ENCODE assay signal across 8 mouse cellular contexts in the genomic region with DNA sequence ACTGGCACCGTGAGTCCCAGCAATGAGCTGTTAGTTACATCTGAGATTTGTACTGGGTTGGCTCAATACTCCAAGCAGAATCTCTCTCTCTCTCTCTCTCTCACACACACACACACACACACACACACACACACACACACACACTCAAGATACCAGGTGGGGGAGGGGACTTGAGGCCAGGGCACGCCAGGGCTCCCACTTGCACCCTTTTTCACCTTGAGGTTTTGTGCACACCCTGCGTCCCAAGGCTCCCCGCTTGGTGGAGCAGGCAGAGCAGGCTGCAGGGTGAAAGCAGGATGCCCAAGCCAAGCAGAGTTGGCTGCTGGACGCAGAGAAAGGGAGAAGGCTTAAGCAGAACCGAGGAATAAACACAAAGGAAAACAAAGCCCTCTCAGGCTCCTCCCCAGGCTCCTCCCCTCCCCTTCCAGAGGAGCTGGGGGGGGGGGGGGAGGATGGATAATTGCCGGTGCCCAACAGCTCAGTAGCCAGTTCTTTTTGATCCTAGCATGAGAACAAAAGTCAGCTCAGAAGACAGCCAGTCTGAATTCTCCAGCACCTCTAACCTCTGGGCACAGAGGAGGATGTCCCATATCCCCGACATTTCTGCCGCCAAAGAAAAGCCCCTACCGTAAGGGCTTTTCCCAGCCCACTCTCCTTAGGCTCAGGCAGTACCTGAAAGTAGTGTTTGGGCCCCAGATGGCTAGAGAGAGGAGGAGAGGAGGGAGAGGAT. TPM values are rescaled to one million over a fixed set of nuclear protein-coding genes. Genes with fewer than 3 reads are reported as not detected.
DNase-seq lines count a peak whose midpoint lies in the region; ATAC-seq and TF ChIP-seq lines count a peak whose summit lies in the region.

No protein-coding gene starts in this region.

- H3K9ac ChIP-seq in embryonic facial prominence, embryonic 12.5 days: peak overlapping the region; percentile 57
- no peak overlapping the region for H3K9ac ChIP-seq in lung, postnatal 0 days (replicated peaks; ENCODE audit: low read depth)
- H3K9ac ChIP-seq in stomach, embryonic 14.5 days (replicated peaks; ENCODE audit: low read depth, low read length): no peak overlapping the region; the same call in 1 of the 2 replicates

- H3K27ac ChIP-seq in spleen, adult 2 months (ENCODE audit: insufficient read depth, low read length): peak overlapping the region; percentile 71
- H3K27ac ChIP-seq in embryonic facial prominence, embryonic 12.5 days: peak overlapping the region; percentile 92
- H3K27ac ChIP-seq in lung, postnatal 0 days (ENCODE audit: low read length): 0 out of 2 replicates have a peak overlapping the region, but pooled peaks have one; percentile 43
- peak overlapping the region; percentile 61 for H3K27ac ChIP-seq in stomach, embryonic 14.5 days (ENCODE audit: low read length)

- TF ChIP-seq POLR2A in spleen, adult 2 months (IDR thresholded peaks at IDR 0.05; ENCODE audit: low read depth, low read length): no peak

- peaks cover 36% of the 10 kb centered on the region for H3K4me1 ChIP-seq in spleen, adult 2 months (ENCODE audit: control insufficient read depth, insufficient read depth, insufficient read length)
- H3K4me1 ChIP-seq in embryonic facial prominence, embryonic 12.5 days: peaks cover 31% of the 10 kb centered on the region
- peaks cover 3% of the 10 kb centered on the region for H3K4me1 ChIP-seq in lung, postnatal 0 days (ENCODE audit: insufficient read depth, low read depth, low read length)
- peaks cover 33% of the 10 kb centered on the region for H3K4me1 ChIP-seq in stomach, embryonic 14.5 days (ENCODE audit: control insufficient read depth, insufficient read depth, low read length)

- peak overlapping the region; percentile 59 for H3K4me2 ChIP-seq in embryonic facial prominence, embryonic 12.5 days (replicated peaks)
- peak overlapping the region; percentile 39 for H3K4me2 ChIP-seq in lung, postnatal 0 days (replicated peaks; ENCODE audit: low read depth, low read length)
- H3K4me2 ChIP-seq in stomach, embryonic 14.5 days (replicated peaks; ENCODE audit: low read depth, low read length): peak overlapping the region; percentile 38

- no peaks in the 10 kb centered on the region for H3K9me3 ChIP-seq in embryonic facial prominence, embryonic 12.5 days
- no peaks in the 10 kb centered on the region for H3K9me3 ChIP-seq in lung, postnatal 0 days (ENCODE audit: low read length)
- H3K9me3 ChIP-seq in stomach, embryonic 14.5 days (ENCODE audit: control insufficient read depth, low read depth, low read length): no peaks in the 10 kb centered on the region

- no peak for TF ChIP-seq EP300 in lung, postnatal 0 days (IDR thresholded peaks at IDR 0.05)

- 23% methylated on average over 10 of the region's 10 CpGs for WGBS in spleen, adult 2 months
- 3% methylated on average over 8 of the region's 10 CpGs for WGBS in embryonic facial prominence, embryonic 12.5 days
- WGBS in lung, postnatal 0 days: 9% methylated on average over 10 of the region's 10 CpGs
- 6% methylated on average over 10 of the region's 10 CpGs for WGBS in stomach, embryonic 14.5 days

- peak in 1 of 2 experiments; percentile 36 for DNase-seq in spleen, adult 2 months (ENCODE audit: low read depth in 1 of 2, low spot score in 2 of 2)
- no peak for DNase-seq in spleen, adult 18-20 months
- DNase-seq in lung, postnatal 0 days (ENCODE audit: low spot score): peak; percentile 57
- no peak for DNase-seq in urinary bladder, adult 18-20 months (ENCODE audit: low spot score in 2 of 2)
- DNase-seq in testis, postnatal 14 days (ENCODE audit: low spot score): no peak

- H3K36me3 ChIP-seq in spleen, adult 2 months (ENCODE audit: control insufficient read depth, insufficient read depth, low read length): no peaks in the 10 kb centered on the region
- peaks cover 8% of the 10 kb centered on the region; the same call in 1 of the 2 replicates for H3K36me3 ChIP-seq in embryonic facial prominence, embryonic 12.5 days
- H3K36me3 ChIP-seq in lung, postnatal 0 days (ENCODE audit: insufficient read depth, low read length): no peaks in the 10 kb centered on the region
- no peaks in the 10 kb centered on the region for H3K36me3 ChIP-seq in stomach, embryonic 14.5 days (ENCODE audit: control insufficient read depth, insufficient read depth, low read length)

- no peak overlapping the region; the same call in 1 of the 2 replicates for H3K4me3 ChIP-seq in spleen, adult 2 months (ENCODE audit: extremely low read depth, insufficient read depth, insufficient read length)
- H3K4me3 ChIP-seq in embryonic facial prominence, embryonic 12.5 days: peak overlapping the region; percentile 35
- H3K4me3 ChIP-seq in lung, postnatal 0 days (ENCODE audit: low read depth, low read length): no peak overlapping the region
- no peak overlapping the region for H3K4me3 ChIP-seq in stomach, embryonic 14.5 days (ENCODE audit: low read depth, low read length)

- H3K27me3 ChIP-seq in spleen, adult 2 months (ENCODE audit: control insufficient read depth, insufficient read depth, low read length): no peaks in the 10 kb centered on the region
- H3K27me3 ChIP-seq in embryonic facial prominence, embryonic 12.5 days: no peaks in the 10 kb centered on the region
- H3K27me3 ChIP-seq in lung, postnatal 0 days (replicated peaks; ENCODE audit: insufficient read depth, low read length): no peaks in the 10 kb centered on the region
- H3K27me3 ChIP-seq in stomach, embryonic 14.5 days (ENCODE audit: control insufficient read depth, insufficient read depth, low read length): no peaks in the 10 kb centered on the region

- ATAC-seq in embryonic facial prominence, embryonic 12.5 days (ENCODE audit: insufficient number of reproducible peaks, insufficient read depth, low FRiP score, low TSS enrichment): peak; percentile 42; the same call in 1 of the 2 replicates
- peak; percentile 48 for ATAC-seq in inflammation-experienced regulatory T-cells, adult 6 months
- ATAC-seq in lung, postnatal 0 days: peak; percentile 53
- no peak for ATAC-seq in stomach, embryonic 14.5 days (ENCODE audit: insufficient number of reproducible peaks, insufficient read depth, low FRiP score, low read depth)

- no peak for TF ChIP-seq CTCF in spleen, adult 2 months (IDR thresholded peaks at IDR 0.05; ENCODE audit: extremely low read depth, insufficient read depth, insufficient read length, insufficient replicate concordance)
- peak; percentile 32 for TF ChIP-seq CTCF in lung, postnatal 0 days (IDR thresholded peaks at IDR 0.05)

RNA-seq across cellular contexts. Expression of a gene that starts 9.5 kb away (rescaled TPM):
- not detected in 2 replicates for polyA plus RNA-seq in spleen, adult 2 months (2012; rRNA removed)
- polyA plus RNA-seq in embryonic facial prominence, embryonic 12.5 days (2016; fragmentation: Nextera tagmentation; extraction: Ambion mirVana): 0.19 and 0.29 TPM in 2 replicates
- polyA plus RNA-seq in inflammation-experienced regulatory T-cells, adult 6 months (2017; shearing (Covaris generic)): under 1 TPM; 0.34 to 0.48 (median 0.38) TPM
- polyA plus RNA-seq in lung, postnatal 0 days (2015; fragmentation: Nextera tagmentation; extraction: Ambion mirVana): 4.9 and 6.3 TPM in 2 replicates
- polyA plus RNA-seq in stomach, embryonic 14.5 days (2014; fragmentation: Nextera tagmentation; extraction: Ambion mirVana): 0.21 and 0.97 TPM in 2 replicates

RNA-seq across cellular contexts. Expression of a gene that starts 9.5 kb away (rescaled TPM):
- polyA plus RNA-seq in spleen, adult 2 months (2012; rRNA removed): 16.9 and 21.1 TPM in 2 replicates
- 18.5 and 20.0 TPM in 2 replicates for polyA plus RNA-seq in embryonic facial prominence, embryonic 12.5 days (2016; fragmentation: Nextera tagmentation; extraction: Ambion mirVana)
- 10 to 100 TPM in 1 of 3 experiments, 1 to 10 TPM in 2; 7.8 to 10.4 (median 8.0) TPM for polyA plus RNA-seq in inflammation-experienced regulatory T-cells, adult 6 months (2017; shearing (Covaris generic))
- 15.6 and 15.9 TPM in 2 replicates for polyA plus RNA-seq in lung, postnatal 0 days (2015; fragmentation: Nextera tagmentation; extraction: Ambion mirVana)
- polyA plus RNA-seq in stomach, embryonic 14.5 days (2014; fragmentation: Nextera tagmentation; extraction: Ambion mirVana): 9.3 and 11.0 TPM in 2 replicates

RNA-seq across cellular contexts. Expression of a gene that starts 27.9 kb away (rescaled TPM):
- not detected in 2 replicates for polyA plus RNA-seq in spleen, adult 2 months (2012; rRNA removed)
- polyA plus RNA-seq in embryonic facial prominence, embryonic 12.5 days (2016; fragmentation: Nextera tagmentation; extraction: Ambion mirVana): 0.15 TPM in 1 of 2 replicates, not detected in the other
- polyA plus RNA-seq in inflammation-experienced regulatory T-cells, adult 6 months (2017; shearing (Covaris generic)): not detected
- 2.0 and 2.6 TPM in 2 replicates for polyA plus RNA-seq in lung, postnatal 0 days (2015; fragmentation: Nextera tagmentation; extraction: Ambion mirVana)
- polyA plus RNA-seq in stomach, embryonic 14.5 days (2014; fragmentation: Nextera tagmentation; extraction: Ambion mirVana): not detected in 2 replicates

RNA-seq across cellular contexts. Expression of a gene that starts 44.2 kb away (rescaled TPM):
- 0.13 and 0.32 TPM in 2 replicates for polyA plus RNA-seq in spleen, adult 2 months (2012; rRNA removed)
- 1.6 and 2.2 TPM in 2 replicates for polyA plus RNA-seq in embryonic facial prominence, embryonic 12.5 days (2016; fragmentation: Nextera tagmentation; extraction: Ambion mirVana)
- 1 to 10 TPM in 2 of 3 experiments, under 1 TPM in 1; 0.34 to 1.2 (median 1.1) TPM for polyA plus RNA-seq in inflammation-experienced regulatory T-cells, adult 6 months (2017; shearing (Covaris generic))
- 2.1 TPM in 2 replicates for polyA plus RNA-seq in lung, postnatal 0 days (2015; fragmentation: Nextera tagmentation; extraction: Ambion mirVana)
- polyA plus RNA-seq in stomach, embryonic 14.5 days (2014; fragmentation: Nextera tagmentation; extraction: Ambion mirVana): 1.1 and 1.5 TPM in 2 replicates

RNA-seq across cellular contexts. Expression of a gene that starts 54.8 kb away (rescaled TPM):
- 23.0 and 24.5 TPM in 2 replicates for polyA plus RNA-seq in spleen, adult 2 months (2012; rRNA removed)
- 156 and 158 TPM in 2 replicates for polyA plus RNA-seq in embryonic facial prominence, embryonic 12.5 days (2016; fragmentation: Nextera tagmentation; extraction: Ambion mirVana)
- polyA plus RNA-seq in inflammation-experienced regulatory T-cells, adult 6 months (2017; shearing (Covaris generic)): 10 to 100 TPM; 17.8 to 26.4 (median 19.5) TPM
- 147 and 172 TPM in 2 replicates for polyA plus RNA-seq in lung, postnatal 0 days (2015; fragmentation: Nextera tagmentation; extraction: Ambion mirVana)
- 482 and 525 TPM in 2 replicates for polyA plus RNA-seq in stomach, embryonic 14.5 days (2014; fragmentation: Nextera tagmentation; extraction: Ambion mirVana)
